Mouse (Mus musculus): ENCODE data around the gene Tubg2.
"Not testable (repeated sequence)": the region's sequence is repeated elsewhere in the genome, so short reads cannot be mapped to it uniquely, and the experiment has no call there.

The Tubg2 gene

DNA sequence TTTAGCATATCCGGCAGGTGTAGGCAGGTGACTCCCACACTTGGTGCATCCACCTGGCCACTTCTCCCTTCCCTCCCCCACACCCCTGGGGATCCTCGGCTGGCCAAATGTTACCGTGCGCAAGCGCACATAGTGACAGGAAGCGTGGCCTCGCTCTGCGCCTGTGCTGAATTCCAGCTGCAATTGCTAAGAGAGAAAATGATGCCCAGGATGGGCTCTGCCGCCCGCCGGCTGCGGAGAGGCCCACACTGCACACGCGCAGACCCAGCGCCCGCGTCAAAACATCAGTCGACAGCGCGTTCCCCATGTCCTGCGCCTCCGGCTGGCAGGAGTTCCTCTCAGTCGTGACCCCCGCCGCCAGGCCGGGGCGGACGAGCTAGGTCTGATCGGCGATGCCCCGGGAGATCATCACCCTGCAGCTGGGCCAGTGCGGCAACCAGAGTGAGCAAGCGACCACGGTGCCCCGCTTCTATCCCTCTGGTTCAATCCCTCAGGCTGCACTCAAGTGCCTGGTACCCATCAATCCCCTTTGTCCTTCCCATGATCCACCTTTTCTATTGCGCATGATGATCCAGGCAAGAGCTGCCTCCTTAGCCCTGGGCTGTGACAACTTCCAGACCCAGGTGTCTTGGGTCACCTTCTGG, at the start of gene Tubg2:
Gene Tubg2, plus strand, starts transcription at position 180 of the 644 bp plus-strand sequence.
- DNase-seq: peak; percentile 77

- no peak for DNase-seq
Observed at GRCm38 (mm10) chr11:101109351-101109750, 46.4 kb upstream of the Tubg2 start.

GRCm38 (mm10) chr11:101110708-101111107, 45.0 kb upstream of the Tubg2 start:
- no peak for DNase-seq

DNA sequence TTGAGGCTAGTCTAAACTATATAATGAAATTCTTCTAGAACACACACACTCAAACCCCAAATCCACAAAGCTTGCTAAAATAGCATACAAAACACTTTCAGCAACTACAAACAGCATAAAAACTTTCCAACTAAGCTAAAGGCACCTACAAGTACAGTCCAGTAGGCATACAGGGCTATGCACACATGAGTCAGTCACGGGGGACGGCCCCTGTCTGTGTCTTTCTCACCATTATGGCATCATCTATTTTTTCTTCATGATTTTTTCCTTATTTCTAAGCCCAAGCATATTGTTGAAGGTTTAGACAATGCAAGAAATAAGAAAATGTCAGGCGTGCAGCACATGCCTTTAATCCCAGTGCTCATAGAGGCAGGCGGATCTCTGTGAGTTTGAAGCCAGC, 44.5 kb upstream of the Tubg2 start:
- no peak for DNase-seq

DNA sequence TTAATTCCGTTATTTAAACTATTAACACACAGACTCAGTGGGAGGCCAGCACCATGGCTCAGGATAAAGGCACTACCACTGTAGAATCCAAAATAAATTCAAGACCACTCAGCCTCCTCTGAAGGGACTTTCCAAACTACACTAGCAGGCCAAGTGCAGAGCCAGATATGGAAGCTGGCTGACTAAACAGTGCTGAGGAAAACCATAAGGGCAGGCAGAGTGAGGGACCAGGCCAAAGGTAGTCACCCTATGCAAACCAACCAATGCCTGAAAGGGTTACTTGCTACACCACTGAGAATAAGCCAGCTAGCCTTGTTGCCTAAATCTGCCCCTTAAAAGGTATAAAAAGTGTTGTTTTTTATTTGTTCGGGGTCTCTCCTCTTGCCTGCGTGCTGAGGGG, 43.5 kb upstream of the Tubg2 start:
- no peak for DNase-seq

DNA sequence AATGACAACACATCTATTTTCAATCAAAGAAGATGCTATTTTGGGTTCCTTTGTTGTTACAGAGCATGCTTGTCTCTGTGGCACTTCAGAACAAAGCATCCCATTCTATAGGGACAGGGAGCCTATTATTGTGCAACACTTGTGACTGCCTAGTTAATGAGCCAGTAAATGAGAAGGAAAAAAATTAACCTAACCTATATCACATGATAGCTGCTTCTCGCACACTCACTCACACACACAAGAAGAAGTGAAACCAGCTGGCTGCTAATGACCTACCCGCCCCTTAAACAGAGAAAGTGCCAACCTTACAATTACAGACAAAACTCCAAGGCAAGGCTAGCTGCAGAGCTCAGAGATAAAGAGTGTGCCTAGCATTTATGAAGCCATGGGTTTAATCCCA, 40.1 kb upstream of the Tubg2 start:
- peak; percentile 52 for DNase-seq

GRCm38 (mm10) chr11:101118105-101118504, 37.6 kb upstream of the Tubg2 start:
- DNase-seq: no peak

- DNase-seq: no peak
Observed at GRCm38 (mm10) chr11:101119131-101119760, 36.5 kb upstream of the Tubg2 start.

DNA sequence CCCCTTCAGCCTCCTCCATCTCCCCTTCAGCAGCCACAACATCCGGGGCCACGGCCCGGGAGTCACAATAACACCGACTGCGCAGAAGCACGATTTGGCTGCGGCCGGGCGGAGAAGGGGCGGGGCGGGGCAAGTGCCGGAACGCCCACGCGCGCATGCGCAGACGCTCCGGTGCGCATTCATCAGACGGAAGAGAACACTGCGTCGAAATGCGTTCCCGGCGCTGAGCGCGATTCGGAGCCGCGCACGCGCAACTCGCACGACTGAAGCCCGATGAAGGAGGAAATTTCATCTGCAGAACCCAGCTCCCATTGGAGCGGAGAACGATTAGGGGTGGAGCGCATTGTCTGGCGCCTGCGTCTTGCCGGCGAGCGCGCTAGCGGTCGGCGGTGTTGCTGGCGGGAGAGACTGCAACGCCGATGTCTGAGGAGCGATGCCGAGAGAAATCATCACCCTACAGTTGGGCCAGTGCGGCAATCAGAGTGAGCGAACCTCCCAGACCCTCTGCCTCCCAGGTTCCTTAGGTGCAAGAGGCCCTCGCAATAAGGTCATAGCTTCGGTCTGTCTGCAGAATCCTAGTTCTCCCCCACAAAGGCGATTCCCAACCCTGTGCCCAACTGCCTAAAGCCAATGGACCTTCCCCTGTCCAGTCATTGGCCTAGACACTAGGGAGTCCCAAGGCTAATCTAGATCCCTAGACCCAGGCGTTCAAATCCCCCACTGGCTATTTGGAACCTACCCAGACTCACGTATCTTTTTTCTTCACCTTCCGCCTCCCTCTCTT, 35.8 kb upstream of the Tubg2 start, which contains the start of the genes Retreg3 and Tubg1:
Gene Retreg3, minus strand, starts transcription at position 133 of the 784 bp plus-strand sequence.
Gene Tubg1, plus strand, starts transcription at position 178 of the 784 bp plus-strand sequence.
- peak; percentile 99 for DNase-seq

- no peak for DNase-seq
Observed at GRCm38 (mm10) chr11:101120545-101121188, 35.0 kb upstream of the Tubg2 start.

- not testable (repeated sequence) for DNase-seq
Observed at GRCm38 (mm10) chr11:101124494-101124893, 31.2 kb upstream of the Tubg2 start.

DNA sequence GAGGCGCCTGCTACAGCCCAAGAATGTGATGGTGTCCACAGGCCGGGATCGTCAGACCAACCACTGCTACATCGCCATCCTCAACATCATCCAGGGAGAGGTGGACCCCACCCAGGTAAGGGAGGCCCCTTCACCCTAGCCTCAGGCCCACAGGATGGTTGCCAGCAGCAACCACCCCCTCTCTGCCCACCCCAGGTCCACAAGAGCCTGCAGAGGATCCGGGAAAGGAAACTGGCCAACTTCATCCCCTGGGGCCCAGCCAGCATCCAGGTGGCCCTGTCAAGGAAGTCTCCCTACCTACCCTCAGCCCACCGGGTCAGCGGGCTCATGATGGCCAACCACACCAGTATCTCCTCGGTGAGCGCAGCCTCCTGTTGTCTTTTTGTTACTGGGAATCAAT, 30.7 kb upstream of the Tubg2 start:
- not testable (repeated sequence) for DNase-seq

GRCm38 (mm10) chr11:101127075-101127474, 28.6 kb upstream of the Tubg2 start:
- DNase-seq: no peak

DNA sequence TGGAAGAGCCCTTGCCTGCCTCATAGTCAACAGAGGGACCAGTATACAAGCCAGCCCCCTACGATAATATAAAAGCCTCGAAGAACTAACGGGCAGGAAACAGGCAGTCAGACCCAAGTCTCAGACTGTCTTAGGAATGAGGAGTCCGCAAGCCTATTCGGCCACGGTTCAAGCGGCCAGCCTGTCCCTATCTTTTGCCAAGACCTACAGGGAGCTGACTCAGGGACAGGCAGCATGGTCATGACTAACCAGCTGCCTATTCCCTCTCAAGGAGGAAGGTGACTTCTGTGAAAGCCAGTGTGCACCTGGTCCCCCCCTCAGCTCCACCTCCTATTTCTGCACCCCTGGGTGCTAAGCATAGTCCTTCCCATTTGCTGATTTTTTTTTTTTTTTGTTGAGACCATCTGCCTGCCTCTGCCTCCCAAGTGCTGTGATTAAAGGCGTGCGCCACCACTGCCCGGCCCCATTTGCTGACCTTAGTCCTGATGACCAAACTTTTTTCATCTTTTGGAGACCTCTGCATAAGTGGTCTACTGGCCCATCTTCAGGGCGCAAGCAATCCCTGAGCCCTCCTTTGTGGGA, 26.6 kb upstream of the Tubg2 start:
- no peak for DNase-seq

- no peak for DNase-seq
Observed at GRCm38 (mm10) chr11:101130056-101130756, 25.5 kb upstream of the Tubg2 start.

- DNase-seq: peak; percentile 50
Observed at GRCm38 (mm10) chr11:101131187-101131586, 24.5 kb upstream of the Tubg2 start.

DNA sequence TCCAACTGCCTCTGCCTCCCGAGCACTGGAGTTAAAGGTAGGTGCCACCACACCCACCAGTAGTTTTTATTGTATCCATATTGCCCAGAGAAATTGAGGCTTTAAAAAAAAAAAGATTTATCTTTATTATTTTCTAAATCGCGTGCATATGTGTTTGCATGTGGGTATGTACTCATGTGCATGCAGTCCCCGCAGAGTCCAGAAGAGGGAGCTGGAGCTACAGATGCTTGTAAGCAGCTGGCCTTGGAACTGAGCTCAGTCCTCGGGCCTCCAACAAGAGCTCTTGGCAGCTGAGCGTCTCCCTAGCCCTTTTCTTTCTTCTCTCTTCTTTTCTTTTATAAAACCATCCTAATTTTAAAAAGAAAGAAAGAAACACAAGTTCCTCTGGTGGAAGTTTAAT, 24.0 kb upstream of the Tubg2 start:
- DNase-seq: no peak

GRCm38 (mm10) chr11:101133037-101133436, 22.7 kb upstream of the Tubg2 start:
- no peak for DNase-seq

GRCm38 (mm10) chr11:101134217-101134865, 21.4 kb upstream of the Tubg2 start:
- peak; percentile 39 for DNase-seq

- DNase-seq: no peak
Observed at GRCm38 (mm10) chr11:101137000-101137399, 18.7 kb upstream of the Tubg2 start.

GRCm38 (mm10) chr11:101138536-101139181, 17.0 kb upstream of the Tubg2 start:
- DNase-seq: no peak
